Mouse (Mus musculus): ENCODE data around the gene Nr2f6.
A peak's percentile ranks its signal among the peaks of the same experiment; 100 is the strongest.

Nr2f6 gene

GRCm38 (mm10) chr8:71381421-71381970, at the start of gene Nr2f6:
Nr2f6 (minus strand) TSS chr8:71381960.
- DNase-seq (ENCODE audit: low spot score in 2 of 2): peak in 1 of 2 experiments; percentile 53

- DNase-seq (ENCODE audit: low spot score in 2 of 2): no peak
Measured at GRCm38 (mm10) chr8:71422121-71422520, 40.4 kb upstream of the Nr2f6 start.

GRCm38 (mm10) chr8:71411535-71412273, 29.9 kb upstream of the Nr2f6 start:
- no peak for DNase-seq (ENCODE audit: low spot score in 2 of 2)

GRCm38 (mm10) chr8:71408231-71408630, 26.5 kb upstream of the Nr2f6 start:
- DNase-seq (ENCODE audit: low spot score in 2 of 2): no peak

GRCm38 (mm10) chr8:71407441-71407840, 25.7 kb upstream of the Nr2f6 start:
- no peak for DNase-seq (ENCODE audit: low spot score in 2 of 2)

GRCm38 (mm10) chr8:71406099-71407015, 24.6 kb upstream of the Nr2f6 start:
- DNase-seq (ENCODE audit: low spot score in 2 of 2): peak; percentile 66 to 73

- peak; percentile 90 to 94 for DNase-seq (ENCODE audit: low spot score in 2 of 2)
Measured at GRCm38 (mm10) chr8:71405401-71406098, 23.8 kb upstream of the Nr2f6 start, which contains the start of gene Ankle1. Ankle1 (plus strand) TSS chr8:71406010.

GRCm38 (mm10) chr8:71404951-71405351, 23.2 kb upstream of the Nr2f6 start:
- no peak for DNase-seq (ENCODE audit: low spot score in 2 of 2)

- DNase-seq (ENCODE audit: low spot score in 2 of 2): no peak
Measured at GRCm38 (mm10) chr8:71404011-71404410, 22.3 kb upstream of the Nr2f6 start.

- DNase-seq (ENCODE audit: low spot score in 2 of 2): no peak
Measured at GRCm38 (mm10) chr8:71403107-71403885, 21.5 kb upstream of the Nr2f6 start.

GRCm38 (mm10) chr8:71402446-71402964, 20.7 kb upstream of the Nr2f6 start:
- DNase-seq (ENCODE audit: low spot score in 2 of 2): no peak

- DNase-seq (ENCODE audit: low spot score in 2 of 2): no peak
Measured at GRCm38 (mm10) chr8:71401454-71401853, 19.7 kb upstream of the Nr2f6 start.

GRCm38 (mm10) chr8:71400826-71401225, 19.1 kb upstream of the Nr2f6 start:
- DNase-seq (ENCODE audit: low spot score in 2 of 2): no peak

- DNase-seq (ENCODE audit: low spot score in 2 of 2): no peak
Measured at GRCm38 (mm10) chr8:71397701-71398100, 15.9 kb upstream of the Nr2f6 start.

- peak; percentile 92 to 94 for DNase-seq (ENCODE audit: low spot score in 2 of 2)
Measured at GRCm38 (mm10) chr8:71396639-71397305, 15.0 kb upstream of the Nr2f6 start, which contains the start of gene Babam1. Babam1 (plus strand) TSS chr8:71396861.

GRCm38 (mm10) chr8:71395629-71396028, 13.9 kb upstream of the Nr2f6 start, which contains the start of gene Ushbp1:
Ushbp1 (minus strand) TSS chr8:71395802.
- no peak for DNase-seq (ENCODE audit: low spot score in 2 of 2)

GRCm38 (mm10) chr8:71395071-71395470, 13.3 kb upstream of the Nr2f6 start:
- no peak for DNase-seq (ENCODE audit: low spot score in 2 of 2)

- no peak for DNase-seq (ENCODE audit: low spot score in 2 of 2)
Measured at GRCm38 (mm10) chr8:71394481-71394880, 12.7 kb upstream of the Nr2f6 start.

GRCm38 (mm10) chr8:71392871-71393270, 11.1 kb upstream of the Nr2f6 start:
- no peak for DNase-seq (ENCODE audit: low spot score in 2 of 2)

- no peak for DNase-seq (ENCODE audit: low spot score in 2 of 2)
Measured at GRCm38 (mm10) chr8:71392391-71392790, 10.6 kb upstream of the Nr2f6 start.

Data from spleen, postnatal 36 days (tissue).